Mouse (Mus musculus) monocyte, adult 5-6 weeks (primary cell): ENCODE results near the gene Pfkfb3. TPM values are rescaled to one million over a fixed set of nuclear protein-coding genes. Genes with fewer than 3 reads are reported as not detected.

Source experiments
- ATAC-seq: fragments of 153-309, 156-312 bp; replicated peaks from 2 replicates; pipeline ENCODE4 v1.8.0; 2017; ENCODE audit warnings: mild to moderate bottlenecking; ENCODE audit not compliant: low TSS enrichment, insufficient number of reproducible peaks, severe bottlenecking, poor library complexity, low FRiP score
- total RNA-seq: library from RNA; stranded (forward); fragments of 200-1000, 200-491, 200-594 nt; gene quantifications from 3 replicates; pipeline ENCODE4 v1.2.3, GENCODE M21; 2017

Pfkfb3 gene
- total RNA-seq, 1 experiment from 2014 or later, result 36.8 TPM

DNA sequence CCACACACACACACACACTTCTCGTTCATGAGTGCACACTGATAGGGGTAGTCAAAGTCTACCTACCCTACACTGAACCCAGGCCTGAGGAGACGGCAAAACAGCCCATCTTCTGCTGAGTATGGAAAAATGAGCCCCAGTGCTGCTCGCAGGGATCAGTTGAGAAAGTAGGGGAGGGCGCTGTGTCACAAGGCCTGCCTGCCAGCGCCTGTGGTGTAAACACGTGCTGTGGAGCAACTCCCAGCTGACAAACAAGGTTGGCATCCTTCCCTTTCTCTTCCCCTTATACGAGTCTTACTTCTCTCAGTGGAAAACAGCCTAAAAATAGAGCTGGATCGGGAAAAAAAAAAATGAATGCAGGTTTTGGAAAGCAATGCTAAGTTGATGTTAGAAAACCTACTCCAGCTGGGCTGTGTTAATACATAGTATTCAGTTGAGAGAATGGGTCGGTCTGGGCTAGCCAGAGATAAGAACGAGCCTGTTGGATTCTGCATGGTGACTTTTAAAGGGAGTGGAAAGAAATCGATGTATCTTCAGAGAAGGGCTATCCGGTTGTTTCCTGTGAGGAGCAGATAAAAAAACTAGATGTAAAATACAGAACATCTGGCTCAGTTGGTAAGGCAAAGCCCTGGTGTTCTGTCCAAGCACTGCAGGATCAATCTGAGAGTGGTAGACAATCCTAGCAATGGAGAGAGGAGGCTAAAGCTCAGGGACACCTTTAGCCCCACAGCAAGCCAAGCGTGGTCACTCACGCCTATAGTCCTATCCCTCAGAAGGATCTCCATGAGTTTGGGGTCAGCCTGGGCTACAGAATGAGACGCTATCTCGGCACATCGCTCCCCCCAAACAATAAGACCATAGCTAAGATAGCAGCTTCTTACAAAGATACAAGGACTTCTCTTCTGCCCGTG, 40.6 kb downstream of the Pfkfb3 start:
- ATAC-seq, result peak; percentile 38; the same call in 1 of the 2 replicates

DNA sequence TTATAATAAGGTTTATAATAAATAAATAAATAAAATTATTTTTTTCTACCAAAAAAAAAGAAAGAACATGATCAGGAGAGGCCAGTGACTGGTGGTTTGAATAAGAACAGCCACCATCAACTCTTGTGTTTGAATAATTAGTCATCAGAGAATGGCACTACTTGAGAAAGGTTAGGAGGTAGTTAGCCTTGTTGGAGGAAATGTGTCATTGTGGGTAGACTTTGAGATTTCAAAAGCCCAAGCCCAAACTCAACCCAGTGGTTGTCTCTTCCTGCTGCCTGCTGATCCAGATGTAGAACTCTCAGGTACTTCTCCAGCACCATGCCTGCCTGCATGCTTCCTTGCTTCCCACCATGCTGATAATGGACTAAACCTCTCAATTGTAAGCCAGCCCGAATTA, 41.8 kb downstream of the Pfkfb3 start:
- ATAC-seq, result no peak

GRCm38 (mm10) chr2:11503736-11504135, 50.1 kb downstream of the Pfkfb3 start:
- ATAC-seq, result no peak

- ATAC-seq, result peak; percentile 53
These were observed 50.9 kb downstream of the Pfkfb3 start for GRCm38 (mm10) chr2:11502901-11503431.

GRCm38 (mm10) chr2:11502255-11502765, 51.6 kb downstream of the Pfkfb3 start:
- no peak for ATAC-seq

DNA sequence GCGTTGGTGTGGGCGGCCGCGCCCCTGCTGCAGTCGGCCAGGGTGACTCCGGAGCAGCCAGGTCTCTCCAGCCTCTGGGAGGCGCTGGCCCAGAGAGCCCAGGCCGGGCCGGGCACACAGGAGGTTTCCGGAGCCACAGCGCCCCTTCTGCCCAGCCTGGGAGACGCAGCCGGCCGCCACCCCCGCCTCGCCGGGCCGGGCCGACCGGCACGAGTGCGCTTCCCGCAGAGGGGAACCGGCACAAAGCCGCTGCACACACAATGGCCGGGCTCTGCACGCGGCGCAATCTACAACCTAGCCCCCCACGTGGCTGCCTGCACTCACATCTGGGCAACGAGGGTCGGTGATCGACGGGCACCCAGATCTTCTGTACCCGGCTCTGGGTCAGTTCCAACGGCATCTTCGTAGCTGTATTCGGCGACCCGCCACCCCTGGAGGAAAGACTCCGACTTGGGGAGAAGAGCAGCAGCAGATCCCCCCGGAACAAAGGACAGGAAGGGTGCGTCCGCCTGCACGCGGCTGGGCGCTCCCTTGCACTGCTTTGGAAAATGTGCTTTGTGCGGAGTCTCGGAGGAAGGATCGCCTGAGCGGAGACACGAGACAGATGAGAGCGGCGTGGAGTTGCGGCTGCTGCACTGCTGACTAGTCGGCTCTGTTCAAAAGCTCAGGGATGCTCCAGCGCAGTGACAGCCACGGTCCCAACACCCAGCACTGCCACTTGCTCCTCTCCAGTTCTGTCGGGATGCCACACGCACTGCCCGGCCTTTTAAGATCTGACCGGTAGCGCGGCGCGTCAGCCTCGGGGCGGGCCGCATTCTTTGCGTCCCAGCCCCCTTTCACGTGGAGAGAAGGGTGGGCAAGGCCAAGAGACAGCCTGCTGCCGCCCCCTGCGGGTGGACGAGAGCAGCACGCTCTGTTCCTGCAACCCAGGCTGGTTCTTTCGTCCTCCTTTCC, 52.3 kb downstream of the Pfkfb3 start:
- peak; percentile 75 for ATAC-seq

DNA sequence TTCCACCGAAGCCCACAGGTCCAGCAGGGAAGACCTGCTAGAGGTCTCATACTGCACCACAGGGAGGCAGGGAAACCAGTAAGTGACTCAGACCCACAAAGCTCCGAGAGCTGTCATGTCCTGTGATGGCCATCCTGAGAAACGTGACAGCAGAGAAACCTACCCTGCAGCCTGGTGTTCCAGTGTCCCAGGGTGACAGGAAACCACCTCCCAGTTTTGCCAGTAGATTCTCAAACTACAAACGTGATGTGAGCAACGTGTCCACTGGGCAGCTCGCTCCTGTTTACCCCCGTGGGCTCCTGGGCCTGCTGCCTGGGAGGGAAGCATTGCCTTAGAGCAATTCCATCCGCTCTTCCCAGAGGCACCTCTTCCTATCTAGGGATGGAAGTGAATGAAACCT, 53.2 kb downstream of the Pfkfb3 start:
- ATAC-seq, result no peak

- ATAC-seq, result peak; percentile 84
These were observed 57.3 kb downstream of the Pfkfb3 start for GRCm38 (mm10) chr2:11496601-11497031.

DNA sequence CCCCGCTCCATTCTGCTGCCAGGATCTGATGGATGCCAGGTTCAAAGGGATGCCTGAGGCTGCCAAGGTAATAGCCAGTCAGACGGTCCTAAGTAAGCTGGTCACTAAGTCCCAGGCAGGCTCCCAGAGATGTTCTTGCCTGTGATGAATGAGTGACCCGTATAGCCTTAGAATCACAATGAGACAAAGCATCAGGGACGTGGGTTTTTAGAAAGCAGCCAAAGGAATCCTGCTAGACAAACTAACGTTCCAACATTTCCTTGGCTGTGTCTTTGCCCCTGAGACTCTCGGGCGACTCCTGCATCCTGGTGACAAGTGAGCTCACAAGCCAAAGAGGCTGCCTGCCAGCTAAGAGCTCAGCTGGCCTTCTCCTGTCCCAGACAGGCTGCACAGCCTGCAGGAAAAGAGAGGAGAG, 59.0 kb downstream of the Pfkfb3 start:
- ATAC-seq, result no peak

GRCm38 (mm10) chr2:11492855-11493254, 61.0 kb downstream of the Pfkfb3 start:
- ATAC-seq, result no peak

DNA sequence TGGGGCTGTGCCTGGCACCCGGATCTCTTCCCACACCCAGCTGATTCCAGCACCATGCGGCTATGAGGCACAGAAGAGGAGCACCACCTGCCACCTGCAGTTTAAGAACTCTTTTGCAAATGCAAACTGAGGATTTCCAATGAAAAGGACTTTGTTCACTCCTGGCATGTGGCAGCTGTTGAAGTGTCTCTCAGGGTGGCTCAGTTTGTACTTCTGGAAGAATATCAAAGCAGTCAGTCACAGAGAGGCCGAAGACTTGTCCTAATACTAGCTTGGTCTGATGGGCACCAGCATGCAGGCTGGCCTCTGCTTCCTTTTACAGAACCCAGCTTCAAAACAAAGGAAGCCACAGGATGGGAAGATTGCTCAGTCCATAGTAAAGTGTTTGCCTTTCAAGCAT, 62.4 kb downstream of the Pfkfb3 start:
- ATAC-seq, result no peak

- ATAC-seq, result no peak
These were observed 63.3 kb downstream of the Pfkfb3 start for GRCm38 (mm10) chr2:11490554-11490953.

DNA sequence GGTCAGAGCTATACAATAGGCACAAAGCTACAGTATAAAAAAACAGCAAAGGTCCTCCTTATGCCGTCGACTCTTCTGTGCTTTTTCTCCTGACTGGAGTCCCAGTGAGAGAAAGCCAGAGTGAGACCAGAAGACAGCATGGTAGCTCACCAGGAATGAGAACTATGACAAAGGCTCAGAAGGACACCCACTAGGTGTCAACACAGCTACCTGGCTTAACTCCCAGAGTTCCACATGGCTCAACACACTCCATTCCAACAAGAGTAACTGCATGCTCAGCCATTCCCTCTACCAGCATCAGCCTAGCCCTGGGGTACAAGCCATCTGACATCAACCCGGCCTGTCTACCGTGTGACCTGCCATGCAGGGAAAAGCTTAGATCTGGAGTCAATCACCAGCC, 70.7 kb downstream of the Pfkfb3 start:
- ATAC-seq, result no peak

DNA sequence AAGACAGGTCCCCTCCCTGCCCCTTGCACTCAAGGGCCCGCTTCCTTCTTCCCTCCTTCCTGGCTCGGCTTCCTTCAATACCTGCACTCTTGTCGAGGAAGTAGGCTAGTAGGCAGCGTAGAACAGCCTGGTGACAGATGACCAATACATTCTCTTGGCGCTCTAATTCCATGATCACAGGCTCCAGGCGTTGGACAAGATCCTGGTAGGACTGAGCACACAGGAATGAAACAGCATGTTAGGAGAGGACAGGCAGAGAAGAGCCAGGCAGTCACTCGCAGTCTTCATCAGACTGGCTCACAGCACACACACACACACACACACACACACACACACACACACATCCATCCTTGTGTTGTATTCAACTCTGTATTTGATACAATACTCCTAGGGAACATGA, 71.5 kb downstream of the Pfkfb3 start:
- ATAC-seq, result no peak

DNA sequence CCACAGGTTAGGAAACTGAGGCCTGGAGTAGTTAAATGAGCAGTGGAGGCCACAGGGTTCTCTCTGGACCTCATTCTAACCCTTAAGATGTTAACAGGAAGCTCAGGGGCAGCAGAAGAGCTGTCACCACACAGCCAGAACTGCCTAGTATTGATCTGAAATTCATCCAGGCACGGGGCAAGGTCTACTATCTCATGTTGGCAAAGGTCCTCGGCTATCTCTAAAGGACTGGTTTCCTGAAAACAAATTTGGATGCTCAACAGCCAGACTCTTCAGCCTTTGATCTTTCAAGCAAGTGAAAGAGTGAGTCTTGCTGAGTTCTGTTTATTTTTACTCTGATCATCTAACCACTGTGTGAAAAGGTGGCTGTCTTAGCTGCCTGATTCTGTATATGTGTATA, 74.9 kb downstream of the Pfkfb3 start:
- ATAC-seq, result no peak

GRCm38 (mm10) chr2:11475316-11475715, 78.6 kb downstream of the Pfkfb3 start:
- no peak for ATAC-seq

- ATAC-seq, result no peak
These were observed 89.2 kb downstream of the Pfkfb3 start for GRCm38 (mm10) chr2:11464661-11465099.

DNA sequence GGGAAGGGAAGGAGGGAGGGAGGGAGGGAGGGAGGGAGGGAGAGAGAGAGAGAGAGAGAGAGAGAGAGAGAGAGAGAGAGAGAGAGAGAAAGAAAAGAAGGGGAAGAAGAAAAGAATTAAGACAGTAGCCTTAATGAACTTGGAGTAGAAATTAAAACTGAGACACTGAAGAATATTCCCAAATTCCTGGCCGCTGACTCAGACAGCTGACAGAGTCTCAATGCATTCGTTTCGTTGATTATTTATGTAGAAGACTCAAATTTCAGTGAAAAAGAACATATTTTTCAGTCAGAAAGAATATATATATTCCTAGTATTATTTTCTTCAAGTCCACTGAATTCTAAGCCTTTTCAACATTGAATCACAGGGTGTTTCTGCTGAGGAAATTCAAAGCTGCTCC, 92.9 kb downstream of the Pfkfb3 start:
- no peak for ATAC-seq

GRCm38 (mm10) chr2:11458494-11458893, 95.4 kb downstream of the Pfkfb3 start:
- ATAC-seq, result no peak
